Mouse (Mus musculus) C2C12 (cell line): ENCODE measurements around the gene Spesp1. TPM values are rescaled to one million over a fixed set of nuclear protein-coding genes. Genes with fewer than 3 reads are reported as not detected.

ENCODE experiments used
- H3K27me3 ChIP-seq: one replicate; pipeline ENCODE4 v1.6.1; 2011; ENCODE audit not compliant: control insufficient read depth, insufficient read depth, insufficient read length
- H3K36me3 ChIP-seq: one replicate; pipeline ENCODE4 v1.6.1; 2011; ENCODE audit not compliant: control insufficient read depth, insufficient read depth
- H3K4me3 ChIP-seq: one replicate; pipeline ENCODE4 v1.5.1; 2011; ENCODE audit warnings: mild to moderate bottlenecking, control low read depth; ENCODE audit not compliant: poor library complexity, insufficient read depth, severe bottlenecking
- H3K79me2 ChIP-seq: one replicate; pipeline ENCODE4 v1.6.1; 2011; ENCODE audit not compliant: control insufficient read depth, insufficient read depth
- H3K79me3 ChIP-seq: one replicate; pipeline ENCODE4 v1.6.1; 2011; ENCODE audit warnings: low read depth, control low read depth
- H3ac ChIP-seq: one replicate; pipeline ENCODE3; 2011; ENCODE audit warnings: low read depth; ENCODE audit not compliant: control insufficient read depth, insufficient read length
- CEBPB ChIP-seq: IDR thresholded peaks from one replicate; pipeline ENCODE4 v1.6.1; 2011; ENCODE audit warnings: low read depth, mild to moderate bottlenecking, control low read depth, moderate library complexity
- CTCF ChIP-seq: IDR thresholded peaks from one replicate; pipeline ENCODE4 v1.5.1; 2011; ENCODE audit not compliant: control insufficient read depth, insufficient read depth, insufficient read length
- FOSL1 ChIP-seq: IDR thresholded peaks from one replicate; pipeline ENCODE4 v1.8.0; 2011; ENCODE audit warnings: mild to moderate bottlenecking, low read length; ENCODE audit not compliant: poor library complexity, insufficient read depth, severe bottlenecking
- MAX ChIP-seq: IDR thresholded peaks from one replicate; pipeline ENCODE4 v1.6.1; 2011; ENCODE audit warnings: mild to moderate bottlenecking, control low read depth
- MYOD1 ChIP-seq: IDR thresholded peaks from one replicate; pipeline ENCODE4 v1.6.1; 2011; ENCODE audit warnings: low read depth; ENCODE audit not compliant: control insufficient read depth, insufficient read length
- MYOG ChIP-seq: IDR thresholded peaks from one replicate; pipeline ENCODE4 v1.6.1; 2011; ENCODE audit not compliant: control insufficient read depth, insufficient read length; ENCODE audit errors: extremely low read depth
- USF1 ChIP-seq: IDR thresholded peaks from one replicate; pipeline ENCODE4 v1.6.1; 2011; ENCODE audit warnings: low read depth, mild to moderate bottlenecking, control low read depth, moderate library complexity
- microRNA-seq: library from miRNA; unstranded; fragments of <30 nt; microRNA quantifications from one replicate; pipeline ENCODE4, GENCODE M21; 2019; ENCODE audit warnings: borderline microRNAs expressed
- polyA plus RNA-seq: library from polyadenylated mRNA; unstranded; fragments of >200 nt; fragmentation: generic; extraction: Trizol; gene quantifications from one replicate; pipeline ENCODE4 v1.2.1, GENCODE M21; 2012; ENCODE audit warnings: missing spikeins

The Spesp1 gene
- polyA plus RNA-seq, 1 experiment: not detected

GRCm38 (mm10) chr9:62231046-62231445 lies 51.0 kb downstream of the Spesp1 start:
- no peak overlapping the region for H3K4me3 ChIP-seq
- peaks cover 8% of the 10 kb centered on the region for H3K27me3 ChIP-seq
- TF ChIP-seq CEBPB: no peak
- no peak for TF ChIP-seq USF1
- no peak for TF ChIP-seq MAX
- no peak for TF ChIP-seq MYOG
- TF ChIP-seq CTCF: no peak
- no peak for TF ChIP-seq MYOD1
- no peak for TF ChIP-seq FOSL1
- H3K79me2 ChIP-seq: no peaks in the 10 kb centered on the region
- H3K36me3 ChIP-seq: no peaks in the 10 kb centered on the region
- H3ac ChIP-seq: no peak overlapping the region
- H3K79me3 ChIP-seq: no peaks in the 10 kb centered on the region

- Histone ChIP-seq H3K27me3 (peaks cover 8% of the 10 kb centered on the region), H3K79me3 (no peaks in the 10 kb centered on the region), H3K79me2 (no peaks in the 10 kb centered on the region), H3K36me3 (no peaks in the 10 kb centered on the region), H3K4me3 (no peak overlapping the region), H3ac (no peak overlapping the region)
- TF ChIP-seq CEBPB (no peak), FOSL1 (no peak), CTCF (no peak), MYOD1 (no peak), USF1 (no peak), MYOG (no peak), MAX (no peak)
Measured at GRCm38 (mm10) chr9:62229985-62230384, 52.0 kb downstream of the Spesp1 start.

DNA sequence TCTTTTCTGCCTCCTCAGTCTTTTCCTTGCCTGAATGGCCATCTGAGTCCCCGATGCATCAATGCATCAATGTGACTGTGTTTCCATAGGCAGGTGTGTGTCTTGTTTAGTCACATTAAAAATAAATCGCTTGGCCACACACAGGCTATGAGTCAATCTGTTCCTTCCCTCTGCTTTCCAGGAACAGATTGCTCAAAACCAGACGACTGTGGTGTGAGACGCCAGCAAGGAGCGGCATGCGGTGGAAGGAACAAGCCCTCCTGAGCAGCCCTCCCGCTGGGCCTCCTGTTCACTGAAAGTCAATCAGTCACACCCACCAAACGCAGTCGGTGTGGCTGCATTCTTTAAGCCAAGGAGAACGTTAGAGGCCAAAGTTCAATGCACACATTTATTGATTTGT lies 59.5 kb downstream of the Spesp1 start:
- no peak overlapping the region for H3ac ChIP-seq
- TF ChIP-seq MYOG (no peak), MAX (no peak), CEBPB (no peak), MYOD1 (no peak), CTCF (no peak), USF1 (no peak), FOSL1 (no peak)
- no peak overlapping the region for H3K4me3 ChIP-seq
- H3K79me3 ChIP-seq: no peaks in the 10 kb centered on the region
- no peaks in the 10 kb centered on the region for H3K36me3 ChIP-seq
- H3K79me2 ChIP-seq: no peaks in the 10 kb centered on the region
- H3K27me3 ChIP-seq: peaks cover 14% of the 10 kb centered on the region

DNA sequence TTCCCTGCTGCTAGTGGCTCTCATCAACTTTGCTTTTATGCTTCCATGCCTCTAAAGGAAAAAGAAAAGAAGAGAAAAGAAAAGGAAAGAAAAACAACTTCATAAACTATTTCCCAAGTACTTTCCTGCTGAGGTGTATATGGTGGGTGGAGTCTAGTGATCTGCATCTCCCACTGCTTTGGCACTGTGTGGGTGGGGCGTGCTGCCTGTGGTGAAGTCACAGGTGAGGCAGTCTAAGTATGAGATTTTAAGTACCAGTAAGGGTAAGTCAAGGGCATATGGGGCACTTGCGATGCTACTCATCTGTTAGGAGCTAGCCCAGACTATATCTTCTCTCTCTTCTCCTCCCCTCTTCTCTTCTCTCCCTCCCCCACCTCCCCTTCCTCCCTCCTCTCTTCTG lies 60.0 kb downstream of the Spesp1 start:
- Histone ChIP-seq H3K79me2 (no peaks in the 10 kb centered on the region), H3ac (no peak overlapping the region), H3K27me3 (peaks cover 14% of the 10 kb centered on the region), H3K79me3 (no peaks in the 10 kb centered on the region), H3K4me3 (no peak overlapping the region), H3K36me3 (no peaks in the 10 kb centered on the region)
- TF ChIP-seq MYOD1 (no peak), CTCF (no peak), FOSL1 (no peak), CEBPB (no peak), USF1 (no peak), MAX (no peak), MYOG (no peak)

Small RNA genes lying within 50 kb of the gene (microRNA-seq; reads per million reads assigned to microRNA genes)
- not detected for gene Gm25603

Other genes starting within 250 kb of the Spesp1 start
- 10.1 TPM for gene Glce, start 159.6 kb downstream of the Spesp1 start, polyA plus RNA-seq
- 100.0 TPM for gene Anp32a, start 59.1 kb upstream of the Spesp1 start, polyA plus RNA-seq